ENCODE assay signal across 8 mouse cellular contexts in the genomic region with DNA sequence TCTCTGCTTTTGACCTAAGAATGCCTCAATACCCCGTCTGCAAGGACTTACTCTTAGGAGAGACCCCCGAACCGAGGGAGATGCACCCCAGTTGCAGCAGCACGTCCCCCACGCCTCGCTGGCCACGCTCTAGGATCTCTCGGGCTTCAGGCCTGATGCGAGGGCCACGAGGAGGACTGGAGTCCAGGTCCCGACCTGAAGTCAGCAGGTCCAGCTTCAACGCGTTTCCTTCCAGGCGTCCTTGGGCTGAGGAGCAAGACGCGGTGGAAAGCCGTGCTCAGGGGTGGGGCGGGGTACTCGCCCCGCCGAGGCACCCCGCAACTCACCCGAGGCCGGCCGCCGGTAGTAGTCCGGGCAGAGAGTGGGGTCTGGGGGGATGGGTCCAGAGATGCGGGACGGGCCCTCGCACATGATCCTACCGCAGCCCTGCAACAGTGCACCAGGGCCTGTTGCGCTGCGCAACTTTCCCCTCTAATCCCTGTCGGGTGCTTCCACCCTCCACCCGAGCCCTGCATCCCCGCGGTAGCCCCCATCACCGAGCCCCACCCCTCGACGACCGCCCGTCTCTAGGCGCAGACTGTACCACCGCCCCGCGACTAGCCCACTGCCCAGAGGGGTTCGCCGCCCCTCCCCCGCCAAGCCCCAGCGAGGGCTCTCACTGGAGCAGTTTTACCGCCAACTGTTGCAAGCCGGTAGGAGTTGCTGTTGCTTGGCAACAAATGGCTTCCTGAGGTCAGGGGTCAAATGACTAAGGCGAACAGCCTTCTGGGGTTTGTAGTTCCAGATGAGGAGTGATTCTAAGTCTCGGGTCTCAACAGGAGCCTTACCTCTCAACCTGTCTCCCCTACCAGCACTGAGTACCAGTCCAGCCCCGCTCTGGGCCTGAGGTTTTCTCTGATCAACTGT. TPM values are rescaled to one million over a fixed set of nuclear protein-coding genes. Genes with fewer than 3 reads are reported as not detected.
DNase-seq lines count a peak whose midpoint lies in the region; ATAC-seq lines count a peak whose summit lies in the region.

A gene (plus strand): TSS at position 158 of the 906 bp plus-strand sequence.
A gene (minus strand): TSS at position 713 of the 906 bp plus-strand sequence.

- peak within 1 kb of the TSS; percentile 85 for H3K4me3 ChIP-seq in lung, embryonic 16.5 days (ENCODE audit: low read length)

- ATAC-seq in hematopoietic stem cell, adult 5-6 weeks (replicated peaks in 1 of 2; ENCODE audit: insufficient read depth in 1 of 2, low FRiP score in 2 of 2, low TSS enrichment in 1 of 2, low read depth in 1 of 2, poor library complexity in 2 of 2, severe bottlenecking in 2 of 2), result peak; percentile 91 to 93
- ATAC-seq in lung, embryonic 16.5 days (ENCODE audit: low read depth), result peak; percentile 87

- no peaks in the 10 kb centered on the region for H3K9me3 ChIP-seq in lung, embryonic 16.5 days (ENCODE audit: control insufficient read depth, low read length)

- peak; percentile 90 for DNase-seq in MEL-GATA-1-ER (ENCODE audit: extremely low read depth, low read depth)
- peak; percentile 82 to 91 for DNase-seq in cerebellum, adult 18-20 months
- peak; percentile 96 for DNase-seq in forelimb bud, embryonic 11.5 days (ENCODE audit: low read depth, low spot score)
- DNase-seq in layer of hippocampus, adult 9-10 months (ENCODE audit: low spot score), result peak; percentile 76
- peak; percentile 69 for DNase-seq in ovary, postnatal 10 days (ENCODE audit: low spot score)
- DNase-seq in thymus, postnatal 10 days (ENCODE audit: low spot score in 2 of 2), result peak; percentile 86

- WGBS in lung, embryonic 16.5 days, result under 1% methylated on average over 51 of the region's 55 CpGs

- H3K4me1 ChIP-seq in lung, embryonic 16.5 days (replicated peaks; ENCODE audit: control insufficient read depth, insufficient read depth, low read length), result peaks cover 7% of the 10 kb centered on the region

- no peaks in the 10 kb centered on the region for H3K27me3 ChIP-seq in lung, embryonic 16.5 days (ENCODE audit: control insufficient read depth, insufficient read depth, low read depth, low read length)

- peaks cover 4% of the 10 kb centered on the region; the same call in 1 of the 2 replicates for H3K36me3 ChIP-seq in lung, embryonic 16.5 days (ENCODE audit: control insufficient read depth, insufficient read depth, low read length)

- peak within 1 kb of the TSS; percentile 98 for H3K4me2 ChIP-seq in lung, embryonic 16.5 days (ENCODE audit: low read depth, low read length)

- H3K9ac ChIP-seq in lung, embryonic 16.5 days (ENCODE audit: low read length), result peak within 1 kb of the TSS; percentile 77

- no peak within 1 kb of the TSS for H3K27ac ChIP-seq in lung, embryonic 16.5 days (ENCODE audit: low read length)

RNA-seq across cellular contexts. Expression of the first gene that starts in this region (rescaled TPM):
- total RNA-seq in hematopoietic stem cell, adult 5-6 weeks (2017), result 1.2 TPM in 1 of 2 replicates, not detected in the other
- polyA plus RNA-seq in lung, embryonic 16.5 days (2015; fragmentation: Nextera tagmentation; extraction: Ambion mirVana), result 0.19 TPM in 1 of 2 replicates, not detected in the other

RNA-seq across cellular contexts. Expression of the second gene that starts in this region (rescaled TPM):
- total RNA-seq in hematopoietic stem cell, adult 5-6 weeks (2017), result 16.1 and 17.6 TPM in 2 replicates
- polyA plus RNA-seq in lung, embryonic 16.5 days (2015; fragmentation: Nextera tagmentation; extraction: Ambion mirVana), result 23.0 and 27.0 TPM in 2 replicates
